Mouse (Mus musculus) G1E-ER4 (cell line): ENCODE data around the gene Ralgps1. TPM values are rescaled to one million over a fixed set of nuclear protein-coding genes. Genes with fewer than 3 reads are reported as not detected.

Experiments used
- GATA1 ChIP-seq: IDR thresholded peaks from one replicate; pipeline ENCODE4 v1.8.0; 2012; ENCODE audit warnings: low read length, inconsistent platforms
- polyA plus RNA-seq: library from polyadenylated mRNA; stranded (reverse); fragments of >175 nt; gene quantifications from 2 replicates; pipeline ENCODE4 v1.2.3, GENCODE M21; 2012

Gene Ralgps1
- polyA plus RNA-seq, 1 experiment, result 1.3 TPM

- no peak for TF ChIP-seq GATA1
Measured at GRCm38 (mm10) chr2:33173686-33174085, 197.6 kb downstream of the Ralgps1 start.

- TF ChIP-seq GATA1, result no peak
Measured at GRCm38 (mm10) chr2:33173126-33173525, 198.2 kb downstream of the Ralgps1 start.

- no peak for TF ChIP-seq GATA1
Measured at GRCm38 (mm10) chr2:33170777-33171565, 200.3 kb downstream of the Ralgps1 start.

GRCm38 (mm10) chr2:33169445-33169844, 201.8 kb downstream of the Ralgps1 start:
- no peak for TF ChIP-seq GATA1

- TF ChIP-seq GATA1, result no peak
Measured at GRCm38 (mm10) chr2:33167060-33167459, 204.2 kb downstream of the Ralgps1 start.

GRCm38 (mm10) chr2:33165710-33166374, 205.4 kb downstream of the Ralgps1 start:
- TF ChIP-seq GATA1, result no peak

GRCm38 (mm10) chr2:33165229-33165628, 206.1 kb downstream of the Ralgps1 start:
- TF ChIP-seq GATA1, result no peak

GRCm38 (mm10) chr2:33164646-33165045, 206.6 kb downstream of the Ralgps1 start:
- TF ChIP-seq GATA1, result no peak

- TF ChIP-seq GATA1, result no peak
Measured at GRCm38 (mm10) chr2:33162126-33162525, 209.2 kb downstream of the Ralgps1 start.

GRCm38 (mm10) chr2:33160326-33160973, 210.8 kb downstream of the Ralgps1 start:
- no peak for TF ChIP-seq GATA1

GRCm38 (mm10) chr2:33159593-33159992, 211.7 kb downstream of the Ralgps1 start:
- TF ChIP-seq GATA1, result no peak

GRCm38 (mm10) chr2:33158895-33159294, 212.4 kb downstream of the Ralgps1 start:
- no peak for TF ChIP-seq GATA1

GRCm38 (mm10) chr2:33156283-33156781, 215.0 kb downstream of the Ralgps1 start:
- no peak for TF ChIP-seq GATA1

GRCm38 (mm10) chr2:33154751-33155372, 216.4 kb downstream of the Ralgps1 start:
- no peak for TF ChIP-seq GATA1

- no peak for TF ChIP-seq GATA1
Measured at GRCm38 (mm10) chr2:33146994-33147393, 224.3 kb downstream of the Ralgps1 start.

GRCm38 (mm10) chr2:33143292-33143691, 228.0 kb downstream of the Ralgps1 start:
- TF ChIP-seq GATA1, result no peak
